Mouse (Mus musculus) forebrain, embryonic 15.5 days (tissue): ENCODE measurements at regions not wholly inside any gene's neighbourhood (a gene's known extent, or its start where the extent isn't known, plus 50 kb on each side); places are given as distances from the start of the nearest gene placed in this dataset.

Experiments used
- ATAC-seq: fragments of 200-750 bp; cut with Nextera tagmentation; replicated peaks from 2 replicates; pipeline ENCODE4 v1.8.0; 2017; ENCODE audit warnings: mild to moderate bottlenecking, moderate TSS enrichment, moderate library complexity
- H3K27ac ChIP-seq: fragments of 300-500 bp; sonication (generic); replicated peaks from 2 replicates; pipeline ENCODE4 v1.5.1; 2015; ENCODE audit warnings: mild to moderate bottlenecking, inconsistent platforms
- H3K27me3 ChIP-seq: fragments of 300-500 bp; sonication (generic); 2 replicates; pipeline ENCODE4 v1.6.1; 2015; ENCODE audit warnings: inconsistent platforms
- H3K36me3 ChIP-seq: fragments of 300-500 bp; sonication (generic); 2 replicates; pipeline ENCODE4 v1.6.1; 2015; ENCODE audit warnings: mild to moderate bottlenecking, inconsistent platforms
- H3K4me1 ChIP-seq: fragments of 300-500 bp; sonication (generic); 2 replicates; pipeline ENCODE4 v1.6.1; 2015; ENCODE audit warnings: inconsistent platforms
- H3K4me2 ChIP-seq: fragments of 300-500 bp; sonication (generic); replicated peaks from 2 replicates; pipeline ENCODE4 v1.6.1; 2015; ENCODE audit warnings: mild to moderate bottlenecking, inconsistent platforms
- H3K4me3 ChIP-seq: fragments of 300-500 bp; sonication (generic); 2 replicates; pipeline ENCODE4 v1.5.1; 2015; ENCODE audit warnings: mild to moderate bottlenecking, inconsistent platforms
- H3K9ac ChIP-seq: fragments of 300-500 bp; sonication (generic); replicated peaks from 2 replicates; pipeline ENCODE4 v1.6.1; 2015; ENCODE audit warnings: mild to moderate bottlenecking, inconsistent platforms
- H3K9me3 ChIP-seq: fragments of 300-500 bp; sonication (generic); 2 replicates; pipeline ENCODE4 v1.6.1; 2016; ENCODE audit warnings: inconsistent platforms
- WGBS: fragments of 180-500 bp; shearing (Covaris S2); methylation state at CpG from one replicate; pipeline ENCODE4 v1.1.7; 2015; ENCODE audit warnings: mixed read lengths; 5-methylcytosine and 5-hydroxymethylcytosine counted together

- peak; percentile 96 for ATAC-seq
- 8% methylated on average over 15 of the region's 15 CpGs for WGBS
- H3K27me3 ChIP-seq = peaks cover 66% of the 10 kb centered on the region
These were observed 170.2 kb downstream of the Pou4f1 start for GRCm38 (mm10) chr14:104297316-104298311.

GRCm38 (mm10) chr14:104293814-104294213 is 174.0 kb downstream of the Pou4f1 start:
- no peaks in the 10 kb centered on the region for H3K36me3 ChIP-seq
- no peak overlapping the region for H3K4me3 ChIP-seq
- ATAC-seq = no peak
- H3K27me3 ChIP-seq = peaks cover 58% of the 10 kb centered on the region
- H3K9ac ChIP-seq = no peak overlapping the region
- H3K27ac ChIP-seq = no peak overlapping the region
- 20% methylated on average over 4 of the region's 4 CpGs for WGBS
- H3K4me2 ChIP-seq = no peak overlapping the region
- H3K9me3 ChIP-seq = no peaks in the 10 kb centered on the region
- H3K4me1 ChIP-seq = peaks cover 16% of the 10 kb centered on the region

More at GRCm38 (mm10) chr14:104297316-104298311, 170.2 kb downstream of the Pou4f1 start:
- Histone ChIP-seq H3K9me3 (no peaks in the 10 kb centered on the region), H3K9ac (no peak overlapping the region), H3K36me3 (no peaks in the 10 kb centered on the region), H3K4me2 (peak overlapping the region; percentile 9), H3K4me1 (peaks cover 16% of the 10 kb centered on the region), H3K4me3 (no peak overlapping the region), H3K27ac (no peak overlapping the region)

- Histone ChIP-seq H3K9ac (no peak overlapping the region), H3K36me3 (no peaks in the 10 kb centered on the region), H3K4me2 (no peak overlapping the region), H3K4me1 (peaks cover 11% of the 10 kb centered on the region), H3K4me3 (no peak overlapping the region), H3K27me3 (peaks cover 57% of the 10 kb centered on the region), H3K9me3 (no peaks in the 10 kb centered on the region), H3K27ac (no peak overlapping the region)
- ATAC-seq = no peak
- WGBS = 97% methylated on average over 2 of the region's 2 CpGs
These were observed 174.7 kb downstream of the Pou4f1 start for GRCm38 (mm10) chr14:104293147-104293546.

- Histone ChIP-seq H3K9me3 (no peaks in the 10 kb centered on the region), H3K4me3 (no peak overlapping the region), H3K27me3 (0 out of 2 replicates have a peak, but pooled peaks cover 6% of the 10 kb centered on the region), H3K36me3 (no peaks in the 10 kb centered on the region), H3K9ac (no peak overlapping the region), H3K27ac (no peak overlapping the region), H3K4me2 (no peak overlapping the region), H3K4me1 (no peaks in the 10 kb centered on the region)
- ATAC-seq = no peak; the same call in 1 of the 2 replicates
- 74% methylated on average over 6 of the region's 6 CpGs for WGBS
These were observed 187.4 kb downstream of the Pou4f1 start for GRCm38 (mm10) chr14:104280353-104280752.

- no peak for ATAC-seq
- no peak overlapping the region for H3K4me2 ChIP-seq
- H3K9me3 ChIP-seq = no peaks in the 10 kb centered on the region
- 61% methylated on average over 5 of the region's 5 CpGs for WGBS
- H3K27ac ChIP-seq = no peak overlapping the region
- H3K27me3 ChIP-seq = 0 out of 2 replicates have a peak, but pooled peaks cover 6% of the 10 kb centered on the region
- no peaks in the 10 kb centered on the region for H3K4me1 ChIP-seq
- H3K9ac ChIP-seq = no peak overlapping the region
- H3K4me3 ChIP-seq = no peak overlapping the region
- no peaks in the 10 kb centered on the region for H3K36me3 ChIP-seq
These were observed 187.9 kb downstream of the Pou4f1 start for GRCm38 (mm10) chr14:104279890-104280289.

- Histone ChIP-seq H3K27me3 (0 out of 2 replicates have a peak, but pooled peaks cover 3% of the 10 kb centered on the region), H3K4me1 (no peaks in the 10 kb centered on the region), H3K27ac (no peak overlapping the region), H3K9ac (no peak overlapping the region), H3K4me2 (no peak overlapping the region), H3K36me3 (no peaks in the 10 kb centered on the region), H3K9me3 (no peaks in the 10 kb centered on the region), H3K4me3 (no peak overlapping the region)
- WGBS = 86% methylated on average over 4 of the region's 4 CpGs
- ATAC-seq = no peak
These were observed 193.0 kb downstream of the Pou4f1 start for GRCm38 (mm10) chr14:104274752-104275151.

- Histone ChIP-seq H3K36me3 (no peaks in the 10 kb centered on the region), H3K4me2 (no peak overlapping the region), H3K9me3 (no peaks in the 10 kb centered on the region), H3K4me3 (no peak overlapping the region), H3K27me3 (no peaks in the 10 kb centered on the region), H3K27ac (no peak overlapping the region), H3K9ac (no peak overlapping the region), H3K4me1 (no peaks in the 10 kb centered on the region)
- ATAC-seq = 0 out of 2 replicates have a peak, but pooled peaks have one; percentile 13
- WGBS = 40% methylated on average over 6 of the region's 6 CpGs
These were observed 202.7 kb downstream of the Pou4f1 start for GRCm38 (mm10) chr14:104264919-104265764.

- Histone ChIP-seq H3K4me1 (no peaks in the 10 kb centered on the region), H3K4me2 (no peak overlapping the region), H3K36me3 (no peaks in the 10 kb centered on the region), H3K9me3 (no peaks in the 10 kb centered on the region), H3K9ac (no peak overlapping the region), H3K27me3 (no peaks in the 10 kb centered on the region), H3K27ac (no peak overlapping the region), H3K4me3 (no peak overlapping the region)
- 81% methylated on average over 5 of the region's 5 CpGs for WGBS
- ATAC-seq = no peak
These were observed 250.8 kb downstream of the Pou4f1 start for GRCm38 (mm10) chr14:104216965-104217364.

GRCm38 (mm10) chr14:104210719-104211118 is 257.1 kb downstream of the Pou4f1 start:
- ATAC-seq = 0 out of 2 replicates have a peak, but pooled peaks have one; percentile 48
- 63% methylated on average over 3 of the region's 3 CpGs for WGBS

GRCm38 (mm10) chr14:104208855-104209254 is 258.9 kb downstream of the Pou4f1 start:
- Histone ChIP-seq H3K27me3 (no peaks in the 10 kb centered on the region), H3K4me3 (no peak overlapping the region), H3K9me3 (no peaks in the 10 kb centered on the region), H3K27ac (no peak overlapping the region), H3K36me3 (no peaks in the 10 kb centered on the region), H3K9ac (no peak overlapping the region), H3K4me2 (no peak overlapping the region), H3K4me1 (no peaks in the 10 kb centered on the region)
- ATAC-seq = no peak
- 81% methylated on average over 4 of the region's 4 CpGs for WGBS

More at GRCm38 (mm10) chr14:104210719-104211118, 257.1 kb downstream of the Pou4f1 start:
- H3K27me3 ChIP-seq = no peaks in the 10 kb centered on the region
- H3K4me2 ChIP-seq = no peak overlapping the region
- no peaks in the 10 kb centered on the region for H3K36me3 ChIP-seq
- H3K9ac ChIP-seq = no peak overlapping the region
- H3K27ac ChIP-seq = no peak overlapping the region
- H3K4me1 ChIP-seq = no peaks in the 10 kb centered on the region
- no peaks in the 10 kb centered on the region for H3K9me3 ChIP-seq
- H3K4me3 ChIP-seq = no peak overlapping the region

GRCm38 (mm10) chr14:104208040-104208816 is 259.6 kb downstream of the Pou4f1 start:
- Histone ChIP-seq H3K36me3 (no peaks in the 10 kb centered on the region), H3K4me2 (no peak overlapping the region), H3K27me3 (no peaks in the 10 kb centered on the region), H3K9me3 (no peaks in the 10 kb centered on the region), H3K27ac (no peak overlapping the region), H3K9ac (no peak overlapping the region), H3K4me1 (no peaks in the 10 kb centered on the region), H3K4me3 (no peak overlapping the region)
- 86% methylated on average over 7 of the region's 7 CpGs for WGBS
- ATAC-seq = no peak
